Comparison of ENCODE assay signal across 21 mouse cellular contexts in the genomic region with DNA sequence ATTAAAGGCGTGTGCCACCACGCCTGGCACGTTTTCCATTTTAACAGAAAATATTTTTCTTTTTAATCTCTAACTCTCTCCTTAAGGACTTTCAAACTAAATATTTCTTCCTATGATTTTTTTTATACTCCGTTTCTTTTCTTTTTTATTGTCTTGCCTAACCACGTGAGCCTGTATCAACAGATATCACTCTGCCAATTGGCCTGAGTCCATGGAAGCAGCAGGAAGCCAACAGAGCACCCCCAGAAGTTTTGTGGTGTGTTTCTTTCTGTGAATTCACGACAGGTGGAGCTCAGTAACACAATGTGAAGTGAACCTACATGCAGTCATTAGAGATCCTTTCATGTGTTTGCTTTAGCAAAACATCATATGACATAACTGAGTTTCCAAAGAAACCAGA.
"Had no signal": no experiment of that assay in that cellular context is flagged by ENCODE, and none has a peak within 500 bp of the region (broad histone marks: within the 10 kb centered on the region; RNA-seq: fewer than 3 reads in every experiment).

No protein-coding gene starts in this region.

- H3K27me3 ChIP-seq: heart, embryonic 12.5 days; hindbrain, embryonic 13.5 days; hindbrain, embryonic 15.5 days; kidney, embryonic 15.5 days; limb, embryonic 13.5 days; limb, embryonic 15.5 days had no signal

- H3K27ac ChIP-seq: heart, embryonic 10.5 days; hindbrain, embryonic 13.5 days; hindbrain, embryonic 15.5 days; hindbrain, postnatal 0 days; kidney, embryonic 15.5 days; kidney, postnatal 0 days; limb, embryonic 13.5 days; limb, embryonic 15.5 days had no signal

- H3K36me3 ChIP-seq: heart, embryonic 10.5 days; heart, embryonic 12.5 days; hindbrain, embryonic 13.5 days; hindbrain, embryonic 15.5 days; kidney, embryonic 15.5 days; limb, embryonic 13.5 days; limb, embryonic 15.5 days had no signal

- H3K9ac ChIP-seq: heart, embryonic 12.5 days; hindbrain, embryonic 13.5 days; hindbrain, embryonic 15.5 days; kidney, embryonic 15.5 days; limb, embryonic 13.5 days; limb, embryonic 15.5 days had no signal

- H3K4me2 ChIP-seq: heart, embryonic 12.5 days; hindbrain, embryonic 13.5 days; hindbrain, embryonic 15.5 days; kidney, embryonic 15.5 days; limb, embryonic 13.5 days; limb, embryonic 15.5 days had no signal

- ATAC-seq: hindbrain, postnatal 0 days; intestine, embryonic 16.5 days had no signal

- H3K9me3 ChIP-seq: heart, embryonic 12.5 days; hindbrain, embryonic 15.5 days; kidney, embryonic 15.5 days; limb, embryonic 13.5 days; limb, embryonic 15.5 days had no signal

- DNase-seq: gastrocnemius, postnatal 14 days; gastrocnemius, postnatal 36 days; heart, adult 18-20 months; heart, postnatal 10 days; kidney, adult 11 months; kidney, adult 2 months; kidney, adult 9 months; kidney, postnatal 14 days; kidney, postnatal 36 days; layer of hippocampus, postnatal 36 days; left cerebral cortex, postnatal 4 days had no signal

- H3K4me1 ChIP-seq: heart, embryonic 10.5 days; heart, embryonic 12.5 days; hindbrain, embryonic 13.5 days; hindbrain, embryonic 15.5 days; kidney, embryonic 15.5 days; limb, embryonic 15.5 days had no signal

- H3K4me3 ChIP-seq: heart, embryonic 10.5 days; heart, embryonic 12.5 days; hindbrain, embryonic 13.5 days; hindbrain, embryonic 15.5 days; kidney, embryonic 15.5 days; limb, embryonic 13.5 days; limb, embryonic 15.5 days had no signal
